Mouse (Mus musculus) adipocyte (in vitro differentiated cells): ENCODE results near the gene Hs2st1.

Experiments
- DNase-seq: peaks from one replicate; pipeline ENCODE4 v3.0.0-alpha.2; 2016; ENCODE audit warnings: low spot score

Hs2st1 gene

DNA sequence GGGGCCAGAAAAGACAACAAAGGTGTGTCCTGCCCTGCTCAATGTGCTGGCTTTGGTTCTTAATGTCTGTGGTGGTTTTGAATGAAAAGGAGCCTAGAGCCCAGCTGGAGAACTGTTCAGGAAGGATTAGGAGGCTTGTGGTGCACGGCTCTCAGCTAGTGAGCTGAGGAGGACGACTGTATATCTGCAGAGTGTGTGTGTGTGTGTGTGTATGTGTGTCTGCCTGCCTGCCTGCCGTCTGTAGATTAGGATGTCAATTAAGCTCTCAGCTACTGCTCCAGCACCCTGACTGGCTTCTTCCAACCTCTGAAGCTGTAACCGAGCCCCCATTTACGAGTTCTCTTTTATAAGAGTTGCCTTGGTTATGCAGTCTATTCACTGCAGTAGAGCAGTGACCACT is 62.1 kb downstream of the Hs2st1 start:
- no peak for DNase-seq

GRCm38 (mm10) chr3:144506213-144506612 is 63.8 kb downstream of the Hs2st1 start:
- peak; percentile 60 for DNase-seq

GRCm38 (mm10) chr3:144501930-144502329 is 68.1 kb downstream of the Hs2st1 start:
- no peak for DNase-seq

- peak; percentile 9 for DNase-seq
These were observed 73.2 kb downstream of the Hs2st1 start for GRCm38 (mm10) chr3:144496762-144497161.

GRCm38 (mm10) chr3:144494838-144495237 is 75.1 kb downstream of the Hs2st1 start:
- DNase-seq: no peak

- DNase-seq: no peak
These were observed 81.2 kb downstream of the Hs2st1 start for GRCm38 (mm10) chr3:144488787-144489186.

GRCm38 (mm10) chr3:144480595-144480994 is 89.4 kb downstream of the Hs2st1 start:
- DNase-seq: no peak

GRCm38 (mm10) chr3:144478427-144478794 is 91.6 kb downstream of the Hs2st1 start:
- no peak for DNase-seq

- DNase-seq: no peak
These were observed 92.1 kb downstream of the Hs2st1 start for GRCm38 (mm10) chr3:144477707-144478426.

DNA sequence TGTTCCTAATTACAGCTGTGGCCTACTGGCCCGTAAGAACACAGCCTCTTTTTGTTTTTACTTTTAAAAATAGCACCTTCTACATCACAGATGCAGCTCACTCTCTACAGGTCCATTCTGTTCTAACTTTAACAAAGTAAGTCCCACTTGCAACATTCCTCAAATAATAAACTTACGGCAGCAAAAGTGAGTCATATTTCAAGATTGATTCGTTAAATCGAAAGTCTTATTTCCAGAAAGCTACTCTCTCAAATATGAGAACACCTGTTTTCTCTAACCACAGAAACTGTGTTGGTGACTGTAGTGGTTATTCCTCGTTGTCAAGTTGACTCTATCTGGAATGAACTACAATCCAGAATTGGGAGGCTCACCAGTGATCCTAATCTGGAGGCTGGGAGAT is 94.1 kb downstream of the Hs2st1 start:
- no peak for DNase-seq

GRCm38 (mm10) chr3:144474726-144475125 is 95.3 kb downstream of the Hs2st1 start:
- DNase-seq: peak; percentile 10

DNA sequence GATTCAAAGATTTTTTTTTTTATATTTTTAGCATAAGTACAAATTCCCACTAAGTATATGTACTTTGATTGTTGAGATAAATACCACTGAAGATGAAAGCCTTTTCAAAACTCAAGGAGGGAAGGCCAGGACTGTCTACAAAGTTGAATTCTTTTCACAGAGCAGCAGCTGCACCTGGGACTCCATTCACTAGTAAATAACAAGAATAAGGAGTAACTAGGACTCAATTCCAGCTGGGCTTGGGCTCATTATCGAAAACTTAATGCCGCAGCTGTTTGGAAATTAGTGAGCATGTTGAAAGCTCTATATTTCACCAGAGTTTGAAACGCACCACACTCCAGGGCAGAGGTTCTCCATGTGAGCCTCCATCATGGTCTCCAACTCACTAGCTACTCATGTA is 98.0 kb downstream of the Hs2st1 start:
- no peak for DNase-seq

- DNase-seq: no peak
These were observed 99.1 kb downstream of the Hs2st1 start for GRCm38 (mm10) chr3:144470901-144471300.

GRCm38 (mm10) chr3:144467521-144467920 is 102.5 kb downstream of the Hs2st1 start:
- DNase-seq: peak; percentile 13

GRCm38 (mm10) chr3:144466108-144466678 is 103.8 kb downstream of the Hs2st1 start:
- no peak for DNase-seq

DNA sequence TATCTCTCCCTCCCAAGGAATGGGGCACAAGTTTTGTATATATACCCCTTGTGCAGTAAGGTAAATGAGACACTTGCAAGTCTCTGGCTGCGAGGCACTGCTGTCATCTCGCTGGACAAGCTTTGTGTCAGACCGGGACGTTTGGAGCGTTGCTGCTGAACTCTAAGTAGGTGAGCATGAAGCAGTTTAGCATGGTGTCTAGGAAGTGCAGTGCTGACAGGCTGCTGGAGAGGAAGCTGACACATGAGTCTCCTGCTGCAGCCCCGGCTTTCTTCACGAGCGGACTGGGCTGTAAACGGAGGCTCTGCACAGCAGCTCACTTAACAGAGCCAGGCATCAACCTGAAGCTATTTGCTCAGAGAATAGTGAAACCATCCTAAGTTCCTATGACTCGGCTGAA is 107.3 kb downstream of the Hs2st1 start:
- DNase-seq: no peak

DNA sequence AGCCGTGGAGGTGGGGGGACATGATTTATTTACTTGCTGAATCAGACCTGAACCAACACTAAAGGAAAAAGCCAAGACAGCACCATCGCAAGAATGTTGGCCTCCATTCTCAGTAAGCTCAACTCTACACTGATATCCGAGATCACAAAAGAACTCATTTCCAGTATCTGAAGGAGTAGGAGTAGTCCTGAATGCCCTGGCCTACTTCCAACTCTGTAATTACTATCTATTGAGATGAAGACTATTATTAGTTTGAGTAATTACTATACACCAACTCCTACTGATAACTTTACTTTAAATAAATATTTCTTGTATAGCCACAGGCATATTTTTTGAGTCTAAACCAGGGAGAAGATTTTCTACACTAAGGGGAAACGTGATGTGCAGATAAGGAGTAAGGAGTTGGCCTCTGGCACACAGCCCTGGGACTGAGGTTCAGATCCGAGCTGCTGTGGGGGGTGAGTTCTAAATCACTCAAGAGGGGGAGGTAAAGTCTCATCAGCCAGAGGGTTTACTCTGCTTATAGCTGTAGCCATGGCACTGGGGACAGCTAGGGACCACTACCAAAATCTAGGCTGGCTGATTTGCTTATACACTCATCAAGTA is 109.7 kb downstream of the Hs2st1 start:
- no peak for DNase-seq

GRCm38 (mm10) chr3:144459285-144459697 is 110.7 kb downstream of the Hs2st1 start:
- DNase-seq: no peak

- DNase-seq: peak; percentile 81
These were observed 116.1 kb downstream of the Hs2st1 start for GRCm38 (mm10) chr3:144453701-144454430.

DNA sequence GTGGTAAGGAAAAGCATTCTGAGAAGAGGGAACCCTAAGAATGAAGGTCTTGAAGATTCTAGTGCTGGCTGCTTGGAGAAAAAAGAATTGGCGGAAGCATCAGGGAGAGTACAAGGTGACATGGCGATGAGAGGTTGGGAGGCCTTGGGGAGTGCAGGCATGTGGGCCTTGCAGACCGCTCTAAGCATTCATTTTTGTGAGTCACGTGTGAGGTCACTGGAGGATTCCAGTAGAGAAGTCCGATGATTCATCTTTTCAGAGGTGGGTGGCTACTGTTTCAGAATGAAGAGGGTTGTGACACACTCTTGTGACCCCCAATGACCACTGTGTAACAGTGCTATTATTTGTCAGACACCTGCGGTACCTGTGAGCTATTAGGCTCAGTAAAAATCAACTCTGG is 121.0 kb downstream of the Hs2st1 start:
- no peak for DNase-seq

- no peak for DNase-seq
These were observed 122.1 kb downstream of the Hs2st1 start for GRCm38 (mm10) chr3:144447917-144448316.

DNA sequence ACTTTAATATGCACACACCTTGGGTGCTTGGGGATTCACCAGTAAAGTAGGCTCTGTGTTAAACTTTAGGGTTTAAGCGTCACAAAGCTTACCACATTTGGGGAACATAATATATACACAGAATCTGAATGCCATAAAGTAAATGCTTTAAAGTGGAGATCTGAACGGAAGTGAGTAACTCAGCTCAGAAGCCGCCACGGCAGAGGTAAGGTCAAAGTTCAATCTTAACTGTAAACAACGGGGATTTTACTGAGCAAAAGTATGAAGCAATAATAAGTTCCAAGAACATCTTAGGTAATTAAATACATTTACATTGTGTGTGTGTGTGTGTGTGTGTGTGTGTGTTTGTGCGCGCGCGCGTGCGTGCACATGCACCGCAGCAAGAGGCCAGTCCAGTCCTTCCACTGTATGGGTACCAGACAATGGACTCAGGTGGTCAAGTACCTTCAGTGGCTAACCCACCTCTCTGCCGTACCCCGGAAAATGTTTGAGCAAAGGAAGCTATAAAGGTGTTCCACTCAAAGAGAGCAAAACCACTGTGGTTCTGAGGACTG is 123.8 kb downstream of the Hs2st1 start:
- DNase-seq: no peak
